Mouse (Mus musculus) cerebellum, adult 9-11 months (tissue): ENCODE measurements around the gene Taok3.

ENCODE experiments used
- DNase-seq: peaks from one replicate; pipeline ENCODE4 v3.0.0; 2022

Taok3 gene

GRCm38 (mm10) chr5:117118220-117118619 is 1.7 kb upstream of the Taok3 start:
- DNase-seq: no peak

- DNase-seq: no peak
Observed at GRCm38 (mm10) chr5:117118850-117119249, 1.1 kb upstream of the Taok3 start.

- no peak for DNase-seq
Observed at GRCm38 (mm10) chr5:117120489-117121466, 849 bp downstream of the Taok3 start.

GRCm38 (mm10) chr5:117121657-117122056 is 1.7 kb downstream of the Taok3 start:
- DNase-seq: no peak

- DNase-seq: no peak
Observed at GRCm38 (mm10) chr5:117123102-117123501, 3.2 kb downstream of the Taok3 start.

GRCm38 (mm10) chr5:117123840-117124239 is 3.9 kb downstream of the Taok3 start:
- no peak for DNase-seq

GRCm38 (mm10) chr5:117125482-117126346 is 5.8 kb downstream of the Taok3 start:
- DNase-seq: no peak

- no peak for DNase-seq
Observed at GRCm38 (mm10) chr5:117127051-117127450, 7.1 kb downstream of the Taok3 start.

- no peak for DNase-seq
Observed at GRCm38 (mm10) chr5:117130726-117131125, 10.8 kb downstream of the Taok3 start.

GRCm38 (mm10) chr5:117133446-117134065 is 13.6 kb downstream of the Taok3 start:
- no peak for DNase-seq

GRCm38 (mm10) chr5:117134066-117134888 is 14.3 kb downstream of the Taok3 start:
- DNase-seq: no peak

GRCm38 (mm10) chr5:117134889-117135456 is 15.0 kb downstream of the Taok3 start:
- DNase-seq: no peak

GRCm38 (mm10) chr5:117135869-117136268 is 15.9 kb downstream of the Taok3 start:
- no peak for DNase-seq

- DNase-seq: no peak
Observed at GRCm38 (mm10) chr5:117136570-117136969, 16.6 kb downstream of the Taok3 start.

- DNase-seq: no peak
Observed at GRCm38 (mm10) chr5:117137011-117137410, 17.1 kb downstream of the Taok3 start.

- DNase-seq: no peak
Observed at GRCm38 (mm10) chr5:117137594-117137993, 17.7 kb downstream of the Taok3 start.

- DNase-seq: no peak
Observed at GRCm38 (mm10) chr5:117138295-117138988, 18.5 kb downstream of the Taok3 start.

GRCm38 (mm10) chr5:117139822-117140221 is 19.9 kb downstream of the Taok3 start:
- no peak for DNase-seq

GRCm38 (mm10) chr5:117140374-117140773 is 20.4 kb downstream of the Taok3 start:
- DNase-seq: no peak

- no peak for DNase-seq
Observed at GRCm38 (mm10) chr5:117143721-117144135, 23.8 kb downstream of the Taok3 start.

GRCm38 (mm10) chr5:117146165-117146564 is 26.2 kb downstream of the Taok3 start:
- no peak for DNase-seq
